Mouse (Mus musculus) monocyte, adult 5-6 weeks (primary cell): Measurements from ENCODE around the gene C2cd2l. TPM values are rescaled to one million over a fixed set of nuclear protein-coding genes. Genes with fewer than 3 reads are reported as not detected.
"Not testable (repeated sequence)": the region's sequence is repeated elsewhere in the genome, so short reads cannot be mapped to it uniquely, and the experiment has no call there.

Source experiments
- ATAC-seq: fragments of 153-309, 156-312 bp; replicated peaks from 2 replicates; pipeline ENCODE4 v1.8.0; 2017; ENCODE audit warnings: mild to moderate bottlenecking; ENCODE audit not compliant: low TSS enrichment, insufficient number of reproducible peaks, severe bottlenecking, poor library complexity, low FRiP score
- total RNA-seq: library from RNA; stranded (forward); fragments of 200-1000, 200-491, 200-594 nt; gene quantifications from 3 replicates; pipeline ENCODE4 v1.2.3, GENCODE M21; 2017

Gene C2cd2l
- total RNA-seq, 1 experiment from 2014 or later, result 12.2 TPM

DNA sequence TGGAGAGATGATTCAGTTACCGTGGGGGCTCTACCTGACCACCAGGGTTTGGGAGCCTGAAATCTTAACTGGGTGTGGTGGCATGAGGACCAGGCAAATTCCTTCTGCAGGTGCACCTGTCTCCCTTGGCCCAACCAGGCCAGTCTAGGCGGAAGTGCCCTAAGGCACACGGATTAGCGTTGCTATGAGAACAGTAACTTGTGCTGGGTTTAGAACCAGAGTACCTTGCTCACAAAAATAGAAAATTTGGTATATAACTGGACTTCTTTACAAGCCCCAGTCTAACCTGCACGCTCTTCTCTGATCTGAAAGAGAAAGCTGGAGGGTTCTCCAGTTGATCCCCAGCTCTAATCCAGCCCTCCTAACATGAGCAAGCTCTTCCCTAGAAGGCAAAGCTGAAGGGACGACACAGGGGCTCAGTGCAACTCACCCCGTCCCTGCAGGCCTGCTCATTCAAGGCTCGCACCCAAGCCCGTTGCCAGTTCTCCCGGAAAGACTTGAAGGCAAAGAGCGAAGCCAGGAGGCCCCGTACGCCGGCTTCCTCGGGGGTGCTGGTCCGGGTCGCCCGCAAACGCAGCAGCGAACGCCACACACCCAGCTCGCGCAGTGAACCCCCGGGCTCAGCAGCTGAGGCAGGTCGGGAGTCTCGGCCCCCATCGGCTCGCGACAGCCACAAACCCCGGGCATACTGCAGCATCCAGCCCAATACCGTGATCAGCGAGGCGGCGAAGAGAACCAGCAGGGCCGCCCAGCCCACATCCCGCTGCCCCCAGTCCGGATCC lies 789 bp downstream of the C2cd2l start:
- no peak for ATAC-seq

DNA sequence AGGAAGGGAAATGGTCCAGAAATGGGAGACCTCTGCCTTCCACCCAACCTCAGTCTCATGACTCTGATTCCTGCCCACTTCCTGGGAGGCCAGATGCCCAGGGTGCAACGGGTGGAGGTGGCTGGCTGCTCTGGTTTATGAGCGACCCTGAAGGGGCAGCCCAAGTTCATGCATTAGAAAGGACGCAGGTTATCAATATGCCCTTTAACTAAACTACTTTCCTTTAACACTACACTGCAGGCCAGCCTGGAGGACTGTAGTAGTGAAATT lies 1.3 kb downstream of the C2cd2l start:
- no peak for ATAC-seq

DNA sequence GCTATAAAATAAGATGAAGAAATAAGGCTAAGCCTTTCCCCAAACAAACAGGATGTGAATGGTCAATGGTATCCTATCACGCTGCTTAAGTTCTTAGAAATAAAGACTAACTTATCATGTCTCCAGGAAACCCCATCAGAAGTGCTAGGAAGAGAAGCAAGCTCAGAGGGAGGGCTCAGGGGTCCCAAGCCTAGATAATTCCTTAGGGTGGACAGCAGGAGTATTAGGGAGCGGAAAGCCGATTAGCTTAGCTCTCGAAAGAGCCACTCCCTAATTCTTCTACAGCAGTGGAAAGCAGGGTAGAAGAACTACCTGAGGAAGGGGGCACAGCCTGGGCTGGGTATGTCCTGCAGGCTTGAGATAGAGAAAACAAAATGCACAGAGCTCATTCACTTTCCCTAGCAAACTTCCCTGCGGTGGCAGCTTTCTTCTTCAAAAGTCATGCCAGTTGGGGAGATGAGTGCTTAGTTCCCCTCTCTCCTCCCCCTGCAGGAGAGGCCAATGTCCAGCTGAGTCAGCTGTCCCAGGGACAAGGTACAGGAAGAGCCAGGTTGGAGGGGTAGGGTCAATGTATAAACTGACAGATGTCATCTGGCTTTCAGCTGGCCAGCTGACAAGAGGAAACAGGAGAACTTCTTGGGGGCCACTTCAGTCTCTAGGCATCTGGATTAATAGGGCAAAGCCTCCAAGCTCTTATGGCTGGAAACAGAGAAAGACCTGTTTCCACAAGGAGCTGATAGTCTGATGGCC lies 1.8 kb downstream of the C2cd2l start:
- ATAC-seq, result no peak

DNA sequence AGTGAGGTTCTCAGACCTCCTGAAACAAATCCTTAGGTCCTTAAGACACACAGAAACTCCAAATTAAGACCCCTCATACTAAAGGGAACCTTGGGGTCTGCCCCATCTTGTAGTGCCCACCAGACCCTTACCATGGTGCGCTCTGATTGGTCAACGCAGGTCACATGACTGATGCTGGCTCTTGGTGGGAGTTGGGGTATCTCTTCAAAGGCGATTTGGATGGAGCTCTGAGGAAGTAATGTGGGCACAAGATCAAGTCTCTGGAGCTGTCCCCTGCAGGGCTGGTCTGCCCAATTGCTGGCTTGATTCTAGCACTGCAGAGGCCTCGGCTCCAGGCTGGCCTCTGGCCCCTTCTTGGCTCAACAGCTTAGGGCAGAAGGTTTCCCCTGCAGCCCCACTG lies 2.6 kb downstream of the C2cd2l start:
- no peak for ATAC-seq

DNA sequence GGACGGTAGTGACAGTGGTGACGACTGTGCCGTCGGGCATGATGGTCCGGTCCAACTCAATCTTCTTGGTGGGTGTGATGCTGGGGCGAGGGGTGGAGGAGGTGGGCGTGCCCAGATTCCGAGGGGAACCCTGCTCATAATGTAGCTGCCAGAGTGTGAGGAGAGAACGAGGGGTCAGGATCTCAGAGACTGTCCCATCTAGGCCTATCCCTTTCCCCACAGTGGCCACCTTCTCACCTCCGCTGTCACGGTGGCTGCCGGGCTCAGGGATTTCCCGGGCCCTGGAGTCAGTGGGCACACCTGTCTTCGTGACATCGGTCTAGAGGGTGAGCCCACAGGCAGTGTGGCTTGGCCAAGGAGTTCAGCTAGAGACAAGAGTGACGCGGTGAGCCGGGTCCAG lies 5.2 kb downstream of the C2cd2l start:
- ATAC-seq, result no peak

DNA sequence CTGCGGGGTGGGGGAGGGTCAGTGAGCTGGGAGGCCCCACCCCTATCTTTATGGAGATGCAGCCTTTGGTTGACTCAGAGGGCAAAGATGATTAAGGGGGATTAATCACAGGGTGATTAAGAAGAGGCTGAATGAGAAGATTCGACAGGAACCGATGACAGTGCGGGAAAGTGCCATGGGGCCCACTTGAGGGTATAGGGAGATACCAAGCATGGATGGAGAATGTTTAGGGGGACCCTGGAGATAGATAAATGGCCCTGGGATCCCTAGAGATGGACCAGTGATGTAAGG lies 5.9 kb downstream of the C2cd2l start:
- ATAC-seq, result no peak

DNA sequence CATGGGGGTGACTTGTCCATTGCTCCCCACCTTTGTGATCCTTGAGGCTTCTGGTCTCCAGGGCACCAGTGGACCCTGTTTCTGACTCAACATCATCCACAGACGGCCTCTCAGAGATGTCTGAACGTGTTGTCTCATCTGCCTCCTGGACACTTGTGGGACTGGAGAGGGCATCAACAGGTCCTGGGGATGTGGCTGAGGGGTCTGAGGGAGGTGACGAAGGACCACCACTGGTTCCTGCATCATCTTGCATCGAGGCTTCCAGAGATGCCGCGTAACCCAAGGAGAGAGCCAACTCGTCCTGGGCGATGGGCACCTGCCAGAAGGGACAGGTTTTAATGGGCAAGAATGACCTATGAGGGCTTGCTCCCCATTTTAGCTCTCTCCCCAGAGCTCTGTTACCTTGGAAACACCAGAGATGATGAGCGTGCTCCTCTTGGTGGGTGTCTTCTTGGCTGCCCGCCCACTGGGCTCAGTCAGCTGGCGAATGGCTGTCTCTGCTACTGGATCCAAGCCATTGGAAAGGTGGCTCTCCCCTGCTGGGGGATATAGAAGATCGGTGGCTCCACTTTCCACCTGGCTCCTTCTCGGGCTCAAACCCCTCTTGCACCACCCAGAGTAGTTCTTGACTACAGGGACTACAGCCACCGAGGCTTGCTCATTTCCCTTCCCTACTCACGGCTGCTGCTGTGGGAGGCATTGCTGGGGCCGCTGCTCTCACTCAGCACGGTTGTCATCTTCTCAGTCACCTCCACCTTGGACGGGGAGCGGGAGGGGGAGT lies 6.4 kb downstream of the C2cd2l start:
- no peak for ATAC-seq

DNA sequence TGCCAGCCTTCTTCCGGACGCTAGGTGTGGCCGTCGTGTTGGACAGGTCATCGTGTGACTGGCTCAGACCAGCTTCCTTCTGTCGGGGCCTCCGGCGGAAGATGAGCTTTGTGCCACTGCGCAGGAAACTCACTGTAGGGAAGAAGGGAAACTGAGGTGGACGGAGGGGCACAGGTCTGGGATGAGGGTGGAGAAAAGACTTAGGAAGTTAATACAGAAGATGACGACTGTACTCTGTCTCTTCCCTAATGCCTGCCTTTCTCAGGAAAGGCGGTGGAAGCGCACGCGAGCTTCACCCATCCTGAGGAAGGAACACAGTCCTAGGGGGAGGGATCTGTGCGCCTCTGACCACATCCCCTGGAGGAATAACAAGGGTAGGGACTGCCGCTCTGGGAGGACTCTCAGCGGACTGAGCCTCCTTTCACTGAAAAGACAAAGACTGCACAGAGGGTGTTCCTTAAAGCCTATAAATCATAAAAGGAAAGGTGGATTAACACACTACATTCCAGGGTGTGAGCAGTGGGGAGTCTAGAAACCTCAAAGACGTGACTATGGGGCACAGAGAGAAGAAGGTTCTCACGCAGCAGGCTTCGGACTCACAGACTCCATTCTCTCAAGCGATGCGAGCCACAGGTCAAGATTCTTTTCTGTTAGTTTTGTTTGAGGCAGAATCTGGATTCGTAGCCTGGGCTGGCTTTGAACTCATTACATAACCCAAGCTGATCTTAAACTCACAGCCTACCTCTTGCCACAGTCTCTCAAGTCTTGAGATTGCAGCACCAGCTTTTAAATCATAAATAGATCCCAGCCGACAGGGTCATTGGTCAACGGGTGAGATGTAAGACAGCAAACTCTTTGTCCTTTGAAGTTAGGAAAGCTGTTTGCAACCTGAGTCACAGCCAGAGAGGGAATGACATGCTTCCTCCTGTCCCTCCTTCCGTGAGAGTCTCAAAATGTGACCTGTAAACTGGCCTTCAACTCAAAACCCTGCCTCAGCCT lies 8.7 kb downstream of the C2cd2l start:
- no peak for ATAC-seq

DNA sequence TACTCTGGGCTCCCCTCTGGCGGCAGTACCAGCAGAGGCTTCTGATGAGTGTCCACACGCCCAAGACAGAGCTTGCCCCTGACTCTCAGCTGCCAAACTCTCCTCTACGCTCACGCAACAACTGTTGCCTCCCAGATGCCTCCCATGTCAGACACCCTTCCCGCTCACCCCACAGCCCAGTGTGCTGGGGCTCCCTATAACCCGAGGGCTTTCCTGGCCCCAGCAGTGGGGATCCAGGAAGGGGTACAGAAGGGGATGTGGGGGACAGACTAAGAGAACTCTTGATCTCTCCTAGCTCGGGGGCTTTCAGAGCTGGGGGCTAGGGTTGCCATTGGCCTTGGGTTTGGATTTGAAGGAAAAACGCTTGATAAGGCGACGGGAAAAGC lies 9.3 kb downstream of the C2cd2l start:
- no peak for ATAC-seq

DNA sequence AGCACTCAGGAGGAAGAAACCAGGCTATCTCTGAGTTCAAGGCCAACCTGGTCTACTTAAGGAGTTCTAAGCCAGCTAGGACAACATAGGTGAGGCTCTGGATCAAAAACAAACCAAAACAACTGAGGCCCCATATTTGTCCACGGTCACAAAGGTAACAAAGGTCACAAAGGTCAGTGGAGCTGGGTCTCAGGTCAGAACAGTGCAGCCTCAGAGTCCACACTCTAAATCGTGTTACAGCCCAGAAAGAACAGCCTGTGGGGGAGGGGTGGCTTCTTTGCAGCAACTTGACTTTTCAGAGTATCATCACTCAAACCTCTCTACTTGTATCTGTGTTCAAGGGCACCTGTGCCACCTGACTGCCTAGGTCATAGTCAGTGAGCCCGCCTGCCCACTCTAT lies 10.3 kb downstream of the C2cd2l start:
- ATAC-seq, result no peak

DNA sequence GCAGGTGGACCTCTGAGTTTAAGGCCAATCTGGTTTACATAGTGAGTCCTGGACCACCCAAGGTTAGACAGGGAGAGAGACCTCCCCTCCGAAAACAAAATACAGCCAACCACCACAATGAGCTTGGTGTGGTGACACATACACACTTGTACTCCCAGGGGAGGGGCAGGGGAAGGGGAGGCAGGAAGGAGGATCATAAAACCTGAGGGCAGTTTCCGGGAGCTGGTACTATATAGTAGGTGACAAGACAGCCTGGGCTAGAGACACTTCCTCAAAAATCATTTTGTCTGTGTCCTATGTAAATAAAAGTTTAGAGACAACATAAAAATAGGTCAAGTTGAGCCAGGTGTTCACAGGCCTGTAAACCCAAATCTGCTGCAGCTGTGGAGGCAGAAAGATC lies 12.8 kb downstream of the C2cd2l start:
- ATAC-seq, result no peak

DNA sequence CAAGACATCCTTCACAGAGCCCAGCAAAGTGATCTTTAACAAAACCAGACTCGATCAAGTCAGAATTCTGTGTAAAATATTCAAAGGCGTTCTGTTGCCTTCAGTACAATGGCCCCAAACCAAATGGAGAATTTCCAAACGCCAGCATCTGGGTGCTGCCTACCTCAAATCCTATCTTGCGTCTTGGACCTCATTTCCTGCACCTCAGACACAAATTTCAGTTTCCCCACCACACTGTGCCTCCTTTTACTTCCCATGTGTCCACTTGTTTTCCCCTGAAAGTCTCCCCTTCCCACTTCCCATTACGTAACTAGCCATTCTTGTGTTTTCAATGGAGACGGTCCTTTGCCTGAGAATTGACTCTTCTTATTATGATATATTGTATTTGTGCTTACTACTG lies 13.6 kb downstream of the C2cd2l start:
- no peak for ATAC-seq

DNA sequence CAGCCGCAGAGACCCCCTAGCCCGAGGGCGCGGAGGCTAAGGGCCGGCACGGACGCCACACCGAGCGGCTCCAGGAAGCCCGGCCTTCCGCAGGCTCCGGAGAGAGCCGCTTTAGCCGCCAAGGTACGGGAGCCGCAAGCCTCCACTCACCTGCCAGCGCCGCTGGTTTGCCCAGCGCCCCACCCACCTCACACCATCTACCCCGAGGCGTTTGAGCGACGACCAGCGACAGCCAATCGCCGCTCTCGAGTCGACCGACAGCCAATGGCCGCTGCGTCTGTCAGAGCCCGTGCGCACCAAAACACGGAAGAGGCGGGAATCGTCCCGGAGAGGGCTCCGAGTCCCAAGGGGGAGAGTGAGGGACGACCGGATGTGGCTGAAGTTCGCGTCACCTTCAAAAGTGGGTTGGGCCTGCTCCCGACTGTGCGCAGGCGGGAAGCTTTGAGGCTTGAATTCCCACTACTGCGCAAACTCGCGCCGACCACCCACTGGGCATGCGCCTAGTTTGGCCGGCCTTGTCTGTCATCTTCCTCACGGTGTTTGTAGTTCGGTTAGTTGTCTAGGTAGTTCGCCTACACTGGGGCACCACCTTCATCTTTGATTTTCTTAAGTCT lies 14.5 kb downstream of the C2cd2l start, which contains the start of gene Hinfp:
Gene Hinfp, minus strand, starts transcription at position 206 of the 614 bp plus-strand sequence.
- ATAC-seq, result peak; percentile 99

DNA sequence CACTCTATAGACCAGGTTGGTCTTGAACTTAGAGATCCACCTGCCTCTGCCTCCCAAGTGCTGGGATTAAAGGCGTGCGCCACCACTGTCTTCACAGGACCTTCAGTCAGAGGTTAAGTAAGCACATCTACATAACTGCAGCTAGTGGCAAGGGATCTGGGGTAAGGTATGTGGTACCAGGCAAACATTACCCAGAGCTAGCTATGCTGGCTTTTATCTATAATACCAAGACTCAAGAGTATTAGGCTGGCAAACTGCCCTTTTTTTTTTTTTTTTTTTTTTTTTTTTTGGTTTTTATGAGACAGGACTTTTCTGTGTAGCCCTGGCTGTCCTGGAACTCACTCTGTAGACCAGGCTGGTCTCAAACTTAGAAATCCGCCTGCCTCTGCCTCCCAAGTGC lies 20.1 kb downstream of the C2cd2l start:
- not testable (repeated sequence) for ATAC-seq

DNA sequence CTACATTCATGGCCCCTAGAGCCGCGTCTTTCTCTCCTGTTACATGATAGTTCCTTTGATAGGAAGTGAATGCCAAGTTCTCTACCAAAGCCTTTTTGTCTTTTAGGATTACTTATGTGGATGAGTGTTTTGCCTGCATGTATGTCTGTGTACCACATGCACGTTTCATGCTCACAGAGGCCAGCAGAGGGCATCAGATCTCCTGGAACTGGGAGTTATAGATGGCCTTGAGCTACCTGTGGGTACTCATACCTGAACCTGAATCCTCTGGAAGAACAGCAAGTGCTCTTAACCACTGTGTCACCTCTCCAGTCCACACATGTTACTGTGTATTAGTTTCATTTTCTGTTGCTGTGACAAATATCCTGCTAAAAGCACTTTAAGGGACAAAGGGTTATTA lies 27.6 kb downstream of the C2cd2l start:
- no peak for ATAC-seq

DNA sequence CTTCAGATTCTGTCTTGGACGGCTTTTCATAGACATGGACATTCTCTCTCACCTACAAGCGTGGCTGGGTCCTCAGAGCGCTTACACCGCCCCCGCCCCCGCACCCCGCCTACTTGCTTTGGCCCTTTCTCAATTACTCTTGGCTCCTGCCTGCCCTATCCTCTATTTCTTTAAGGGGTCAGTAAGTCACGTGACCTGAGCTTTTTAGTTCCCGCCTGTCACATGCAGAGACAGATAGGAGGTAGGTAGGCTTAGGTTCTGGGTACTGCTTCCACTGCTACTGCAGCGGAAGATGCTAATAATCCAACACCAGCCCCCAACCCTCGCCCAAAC lies 31.2 kb downstream of the C2cd2l start:
- no peak for ATAC-seq

DNA sequence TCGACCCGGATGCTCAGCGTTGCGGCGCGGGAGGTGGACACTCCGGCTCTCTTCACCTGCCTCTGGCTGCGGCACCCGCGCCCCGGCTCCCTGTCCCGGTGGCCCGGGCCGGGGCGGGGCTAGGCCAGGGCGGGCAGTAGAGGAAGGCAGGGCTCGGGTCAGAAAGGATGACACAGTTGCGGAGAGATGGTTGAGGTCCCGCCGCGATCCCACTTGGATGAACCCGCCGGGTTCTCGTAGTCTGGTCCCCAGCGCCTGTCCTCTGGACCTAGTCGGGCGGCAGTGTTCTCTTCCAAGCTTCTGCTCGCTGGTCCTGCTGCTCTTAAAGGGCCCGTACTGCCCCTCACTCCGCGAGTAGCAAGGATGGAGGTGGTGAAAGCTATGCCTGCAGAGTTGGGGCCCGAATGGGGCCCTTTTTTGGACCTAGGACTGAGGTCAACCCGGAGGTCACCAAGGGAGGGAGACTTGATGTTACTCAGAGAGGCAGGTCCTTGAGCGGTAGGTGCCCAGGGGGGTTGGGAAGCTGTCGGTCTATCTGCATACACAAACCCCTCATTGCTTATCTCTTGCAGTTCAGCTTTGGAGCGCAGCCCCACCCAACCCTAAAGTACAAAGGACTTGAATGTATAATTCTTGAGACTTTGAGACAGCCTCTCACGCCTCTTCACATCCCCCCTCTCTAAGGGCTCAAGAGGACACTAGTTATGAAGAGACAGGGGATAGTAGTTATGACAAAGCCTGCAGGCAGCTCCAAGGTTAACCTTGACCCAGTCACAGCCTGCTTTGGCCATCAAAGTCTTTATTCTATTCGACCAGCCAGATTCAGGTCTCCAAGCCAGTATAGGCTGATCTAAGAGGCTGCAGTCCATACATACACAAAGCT lies 31.8 kb downstream of the C2cd2l start, which contains the start of gene Abcg4:
Gene Abcg4, minus strand, starts transcription at position 540 of the 883 bp plus-strand sequence.
- ATAC-seq, result no peak
